Mouse (Mus musculus) liver, adult 2 months (tissue): ENCODE measurements around the gene Tsks.

ENCODE experiments used
- CTCF ChIP-seq: fragments of 200-500 bp; IDR thresholded peaks from 2 replicates; pipeline ENCODE4 v1.5.1; 2011; ENCODE audit warnings: low read depth, low read length, control low read depth
- POLR2A ChIP-seq: fragments of 200-500 bp; IDR thresholded peaks from 2 replicates; pipeline ENCODE4 v1.6.1; 2011; ENCODE audit warnings: low read length, control low read depth; ENCODE audit not compliant: insufficient read depth; ENCODE audit errors: extremely low read depth

GRCm38 (mm10) chr7:44997940-44998428, 55.0 kb downstream of the Tsks start:
- no peak for TF ChIP-seq CTCF
- TF ChIP-seq POLR2A: no peak
